ENCODE assay signal across 19 mouse cellular contexts in the genomic region with DNA sequence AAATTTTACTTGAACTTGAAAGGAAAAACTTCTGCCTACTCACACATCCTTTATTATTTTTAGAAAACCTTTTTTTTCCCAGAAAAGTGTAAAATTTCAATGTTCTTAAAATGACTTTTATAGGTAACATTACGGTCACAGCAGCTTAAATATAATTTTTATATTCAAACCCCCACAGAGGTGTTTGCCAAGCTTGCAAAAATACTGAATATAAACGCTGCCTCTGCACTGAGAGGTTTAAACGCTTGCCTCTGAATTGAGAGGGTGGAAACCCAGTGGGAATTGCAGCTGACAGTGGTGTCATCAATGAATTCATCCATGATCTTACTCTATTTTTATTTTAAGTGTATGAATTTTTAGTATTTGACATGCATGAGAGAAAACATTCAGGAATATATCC.
A peak's percentile ranks its signal among the peaks of the same experiment; 100 is the strongest.
DNase-seq lines count a peak whose midpoint lies in the region; ATAC-seq and TF ChIP-seq lines count a peak whose summit lies in the region.
"Had no signal": no experiment of that assay in that cellular context is flagged by ENCODE, and none has a peak within 500 bp of the region (broad histone marks: within the 10 kb centered on the region; RNA-seq: fewer than 3 reads in every experiment).

No protein-coding gene starts in this region.

- H3K27me3 ChIP-seq in forebrain, embryonic 13.5 days, result no peaks in the 10 kb centered on the region
- H3K27me3 ChIP-seq: embryonic facial prominence, embryonic 12.5 days had no signal

- ATAC-seq in forebrain, embryonic 13.5 days, result no peak
- ATAC-seq: forebrain, embryonic 14.5 days; forebrain, embryonic 16.5 days had no signal

- H3K36me3 ChIP-seq in forebrain, embryonic 13.5 days (ENCODE audit: poor library complexity, severe bottlenecking), result no peaks in the 10 kb centered on the region
- H3K36me3 ChIP-seq: embryonic facial prominence, embryonic 10.5 days; embryonic facial prominence, embryonic 12.5 days had no signal

- H3K4me3 ChIP-seq in left cerebral cortex, adult 2 months, result no peak overlapping the region
- H3K4me3 ChIP-seq in forebrain, embryonic 13.5 days, result no peak overlapping the region
- H3K4me3 ChIP-seq: embryonic facial prominence, embryonic 10.5 days; embryonic facial prominence, embryonic 12.5 days had no signal

- no peak for TF ChIP-seq POLR2A in brain, embryonic 14.5 days (IDR thresholded peaks at IDR 0.05; ENCODE audit: borderline replicate concordance, extremely low read depth, insufficient read depth, insufficient read length, poor library complexity, severe bottlenecking)

- no peak overlapping the region for H3K27ac ChIP-seq in left cerebral cortex, adult 2 months
- H3K27ac ChIP-seq in forebrain, embryonic 13.5 days, result no peak overlapping the region
- H3K27ac ChIP-seq: embryonic facial prominence, embryonic 10.5 days; embryonic facial prominence, embryonic 12.5 days had no signal

- no peaks in the 10 kb centered on the region for H3K9me3 ChIP-seq in forebrain, embryonic 13.5 days (replicated peaks)
- H3K9me3 ChIP-seq: embryonic facial prominence, embryonic 10.5 days; embryonic facial prominence, embryonic 12.5 days had no signal

- TF ChIP-seq CTCF in left cerebral cortex, adult 2 months (IDR thresholded peaks at IDR 0.05), result no peak
- TF ChIP-seq CTCF in brain, embryonic 14.5 days (IDR thresholded peaks at IDR 0.05; ENCODE audit: borderline replicate concordance, extremely low read depth, insufficient read depth, insufficient read length), result no peak

- no peak overlapping the region for H3K9ac ChIP-seq in forebrain, embryonic 13.5 days
- H3K9ac ChIP-seq: embryonic facial prominence, embryonic 12.5 days had no signal

- H3K4me1 ChIP-seq in forebrain, embryonic 13.5 days, result no peaks in the 10 kb centered on the region
- H3K4me1 ChIP-seq: embryonic facial prominence, embryonic 10.5 days; embryonic facial prominence, embryonic 12.5 days had no signal

- H3K4me2 ChIP-seq in forebrain, embryonic 13.5 days, result no peak overlapping the region
- H3K4me2 ChIP-seq: embryonic facial prominence, embryonic 12.5 days had no signal

- intact Hi-C loops in left cerebral cortex, postnatal 14 days (cut with DNase I), result no loop called here
- intact Hi-C loops in left cerebral cortex, adult 2 months (cut with DNase I), result no loop called here

- DNase-seq in frontal cortex, adult 2 months (ENCODE audit: extremely low spot score in 1 of 2, low spot score in 1 of 2), result peak; percentile 9 to 51
- DNase-seq in frontal cortex, postnatal 14 days (ENCODE audit: low spot score in 2 of 2), result no peak
- peak; percentile 6 to 11 for DNase-seq in left cerebral cortex, postnatal 14 days (ENCODE audit: low spot score in 2 of 2)
- DNase-seq in left cerebral cortex, adult 2 months (ENCODE audit: extremely low spot score in 1 of 2, low spot score in 2 of 2), result no peak
- peak; percentile 65 for DNase-seq in brain, adult 2 months (ENCODE audit: low read depth, low spot score)
- peak; percentile 12 for DNase-seq in brain, embryonic 14.5 days (ENCODE audit: low read depth)
- no peak for DNase-seq in gastrocnemius, adult 18-20 months (ENCODE audit: low spot score)
- DNase-seq: adrenal gland, adult 8-10 months; adrenal gland, postnatal 14 days; adrenal gland, postnatal 36 days; cerebellum, adult 11-12 months; cerebellum, adult 2 months; cerebellum, adult 9-10 months; cerebellum, postnatal 25 days had no signal

- 75% methylated on average over 3 of the region's 3 CpGs for WGBS in forebrain, embryonic 13.5 days

Comparison
In these comparisons a context has a peak if more than half of its experiments do, and no peak if none do; other contexts are left out.
1. DNase-seq: peak in frontal cortex, adult 2 months (2 of 2), left cerebral cortex, postnatal 14 days (2 of 2), brain, adult 2 months (single experiment) and brain, embryonic 14.5 days (single experiment); none in frontal cortex, postnatal 14 days (0 of 2), left cerebral cortex, adult 2 months (0 of 2) and gastrocnemius, adult 18-20 months (single experiment).